Mouse (Mus musculus) kidney, adult 2 months (tissue): ENCODE measurements at regions not wholly inside any gene's neighbourhood (a gene's known extent, or its start where the extent isn't known, plus 50 kb on each side); places are given as distances from the start of the nearest gene placed in this dataset.

Experiments used
- CTCF ChIP-seq: fragments of 200-500 bp; conservative IDR thresholded peaks from 2 replicates; pipeline ENCODE4 v1.5.1; 2011; ENCODE audit warnings: low read depth, mild to moderate bottlenecking, control low read depth, low read length, moderate library complexity, mixed read lengths; ENCODE audit not compliant: insufficient read depth, insufficient read length
- POLR2A ChIP-seq: fragments of 200-500 bp; IDR thresholded peaks from one replicate; pipeline ENCODE4 v1.6.1; 2011; ENCODE audit warnings: low read depth, low read length, control low read depth

DNA sequence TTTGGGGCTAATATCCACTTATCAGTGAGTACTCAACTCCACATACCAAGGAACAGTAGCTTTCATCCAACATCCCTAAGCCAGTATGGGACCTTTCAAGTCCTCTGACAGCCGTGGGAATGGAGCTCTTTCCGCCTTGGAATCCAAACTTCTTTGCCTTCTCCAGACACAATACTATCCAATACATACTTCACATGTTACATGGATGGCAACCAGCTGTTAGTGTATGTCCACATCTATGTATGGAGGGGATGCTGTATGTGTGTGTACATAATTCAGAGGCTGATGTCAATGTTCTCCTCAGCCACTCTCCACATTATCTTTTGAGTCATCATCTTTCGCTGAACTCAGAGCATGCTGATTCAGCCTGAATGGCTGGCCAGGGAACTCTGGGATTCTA is 79.8 kb upstream of the Sp4 start:
- TF ChIP-seq CTCF, result no peak
- no peak for TF ChIP-seq POLR2A
